In genomic region chr9:76323186-76323701, GRCm38 (mm10) we compare ENCODE assay signal across 9 mouse cellular contexts. TPM values are rescaled to one million over a fixed set of nuclear protein-coding genes. Genes with fewer than 3 reads are reported as not detected.
DNase-seq lines count a peak whose midpoint lies in the region; ATAC-seq lines count a peak whose summit lies in the region.
"Had no signal": no experiment of that assay in that cellular context is flagged by ENCODE, and none has a peak within 500 bp of the region (broad histone marks: within the 10 kb centered on the region; RNA-seq: fewer than 3 reads in every experiment).

No protein-coding gene starts in this region.

- H3K4me3 ChIP-seq in megakaryocyte, embryonic 14.5 days (replicated peaks): peak overlapping the region; percentile 38

- intact Hi-C loops in left cerebral cortex, postnatal 36 days (cut with DNase I): no loop called here

- H3K9me3 ChIP-seq in megakaryocyte, embryonic 14.5 days: peaks cover 14% of the 10 kb centered on the region

- H3K4me1 ChIP-seq in megakaryocyte, embryonic 14.5 days: no peaks in the 10 kb centered on the region

- H3K27me3 ChIP-seq in megakaryocyte, embryonic 14.5 days (replicated peaks): peaks cover 21% of the 10 kb centered on the region

- H3K36me3 ChIP-seq in megakaryocyte, embryonic 14.5 days (replicated peaks; ENCODE audit: low read length): no peaks in the 10 kb centered on the region

- 0 out of 2 replicates have a peak, but pooled peaks have one; percentile 31 for ATAC-seq in cerebellum, adult (ENCODE audit: insufficient number of reproducible peaks, low FRiP score, low TSS enrichment)
- ATAC-seq in megakaryocyte, adult 5-6 weeks (ENCODE audit: poor library complexity, severe bottlenecking): no peak

- no peak for DNase-seq in cerebellum, adult 11 months
- peak; percentile 29 to 36 for DNase-seq in frontal cortex, postnatal 36 days (ENCODE audit: low spot score in 2 of 2)
- DNase-seq in left cerebral cortex, postnatal 36 days (ENCODE audit: low spot score in 2 of 2): peak; percentile 14 to 20
- DNase-seq in neural tube, embryonic 10.5 days (ENCODE audit: extremely low spot score, low spot score): peak; percentile 50
- no peak for DNase-seq in thymus, postnatal 10 days (ENCODE audit: low spot score in 2 of 2)

RNA-seq across cellular contexts. Expression of gene Hcrtr2, which starts 0.4 kb away (rescaled TPM):
- polyA plus RNA-seq in megakaryocyte, embryonic 14.5 days (2012; ENCODE audit: insufficient read depth, low replicate concordance): not detected in 2 replicates
- not detected in 2 replicates for total RNA-seq in megakaryocyte, adult 5-6 weeks (2015)
- total RNA-seq in megakaryocyte, adult 5-6 weeks (2017): not detected in 2 replicates
- 1 to 10 TPM; 2.0 to 2.9 TPM for total RNA-seq in left cerebral cortex, postnatal 36 days (2021)
- total RNA-seq: common myeloid progenitor, adult 5-6 weeks had no signal

Comparison
In these comparisons a context has a peak if more than half of its experiments do, and no peak if none do; other contexts are left out.
1. DNase-seq: peak in frontal cortex, postnatal 36 days (2 of 2), left cerebral cortex, postnatal 36 days (2 of 2) and neural tube, embryonic 10.5 days (single experiment); none in cerebellum, adult 11 months (single experiment) and thymus, postnatal 10 days (0 of 2).